14 mouse cellular contexts compared by ENCODE assay signal in genomic region chr4:105735116-105735515, GRCm38 (mm10). TPM values are rescaled to one million over a fixed set of nuclear protein-coding genes. Genes with fewer than 3 reads are reported as not detected.
"Had no signal": no experiment of that assay in that cellular context is flagged by ENCODE, and none has a peak within 500 bp of the region (broad histone marks: within the 10 kb centered on the region; RNA-seq: fewer than 3 reads in every experiment).

No protein-coding gene starts in this region.

RNA-seq across cellular contexts. Expression of gene Gm12728, which starts 54.6 kb away (rescaled TPM):
- total RNA-seq: common myeloid progenitor, adult 5-6 weeks; forebrain, postnatal 0 days; gastrocnemius, adult 18-20 months; gastrocnemius, adult 2 months; gastrocnemius, adult 8-10 months; gastrocnemius, postnatal 10 days; gastrocnemius, postnatal 14 days; gastrocnemius, postnatal 25 days; gastrocnemius, postnatal 36 days; gastrocnemius, postnatal 4 days; granulocyte monocyte progenitor cell, adult 5-6 weeks; heart, adult 18-20 months; heart, adult 2 months; heart, adult 8-10 months had no signal
